Mouse (Mus musculus) hindbrain, postnatal 0 days (tissue): Measurements from ENCODE around the gene Grid2ip. TPM values are rescaled to one million over a fixed set of nuclear protein-coding genes. Genes with fewer than 3 reads are reported as not detected.

Experiments
- ATAC-seq: fragments of 200-750 bp; cut with Nextera tagmentation; 2 replicates; pipeline ENCODE4 v1.8.0; 2017; ENCODE audit warnings: mild to moderate bottlenecking, moderate TSS enrichment, moderate library complexity
- DNase-seq: peaks from one replicate; pipeline ENCODE4 v3.0.0-alpha.2; 2015; ENCODE audit warnings: low spot score
- H3K27ac ChIP-seq: fragments of 300-500 bp; sonication (generic); 2 replicates; pipeline ENCODE4 v1.5.1; 2014; ENCODE audit warnings: mild to moderate bottlenecking
- H3K27me3 ChIP-seq: fragments of 300-500 bp; sonication (generic); 2 replicates; pipeline ENCODE4 v1.6.1; 2014; ENCODE audit warnings: low read length, mixed read lengths; ENCODE audit not compliant: insufficient read depth
- H3K36me3 ChIP-seq: fragments of 300-500 bp; sonication (generic); 2 replicates; pipeline ENCODE4 v1.6.1; 2014; ENCODE audit warnings: low read length, mixed read lengths; ENCODE audit not compliant: insufficient read depth
- H3K4me1 ChIP-seq: fragments of 300-500 bp; sonication (generic); 2 replicates; pipeline ENCODE4 v1.6.1; 2014; ENCODE audit warnings: antibody characterized with exemption, low read length, mixed read lengths; ENCODE audit not compliant: insufficient read depth
- H3K4me2 ChIP-seq: fragments of 300-500 bp; sonication (generic); 2 replicates; pipeline ENCODE4 v1.6.1; 2014; ENCODE audit warnings: low read depth, mild to moderate bottlenecking, low read length, moderate library complexity, mixed read lengths
- H3K4me3 ChIP-seq: fragments of 300-500 bp; sonication (generic); 2 replicates; pipeline ENCODE4 v1.5.1; 2014; ENCODE audit warnings: low read length
- H3K9ac ChIP-seq: fragments of 300-500 bp; sonication (generic); replicated peaks from 2 replicates; pipeline ENCODE4 v1.6.1; 2014; ENCODE audit warnings: mild to moderate bottlenecking, low read length, moderate library complexity, mixed read lengths
- H3K9me3 ChIP-seq: fragments of 300-500 bp; sonication (generic); 2 replicates; pipeline ENCODE4 v1.6.1; 2016; ENCODE audit warnings: low read length, mixed read lengths
- CTCF ChIP-seq: IDR thresholded peaks from 2 replicates; pipeline ENCODE4 v1.5.1; 2016; ENCODE audit warnings: antibody characterized with exemption, control low read depth, low read depth
- WGBS: fragments of 180-500 bp; shearing (Covaris S2); extraction: QIAGEN DNeasy Blood & Tissue Kit; methylation state at CpG from one replicate; pipeline ENCODE4 v1.1.7; 2014; 5-methylcytosine and 5-hydroxymethylcytosine counted together
- polyA plus RNA-seq: library from polyadenylated mRNA; unstranded; fragments of >200 nt; fragmentation: Nextera tagmentation; extraction: Ambion mirVana; gene quantifications from 2 replicates; pipeline ENCODE4 v1.2.1, GENCODE M21; 2015
- total RNA-seq: library from RNA; depleted of rRNA; stranded (reverse); fragments of >200 nt; gene quantifications from 2 replicates; pipeline ENCODE4 v1.2.3, GENCODE M21; 2014; rRNA removed

Gene Grid2ip
- total RNA-seq (2.4 and 5.1 TPM in 2 replicates), polyA plus RNA-seq (1.2 and 2.3 TPM in 2 replicates)

GRCm38 (mm10) chr5:143356686-143357388 is at the start of gene Grid2ip:
TSS of gene Grid2ip (plus strand) at chr5:143357338.
- H3K36me3 ChIP-seq, result no peaks in the 10 kb centered on the region
- no peak within 1 kb of the TSS for H3K27ac ChIP-seq
- peak within 1 kb of the TSS; percentile 35; the same call in 1 of the 2 replicates for H3K9ac ChIP-seq
- no peak for TF ChIP-seq CTCF
- whole genome bisulfite sequencing, result 19% methylated on average over 16 of the region's 17 CpGs
- H3K27me3 ChIP-seq, result peaks cover 5% of the 10 kb centered on the region; the same call in 1 of the 2 replicates
- no peak for DNase-seq
- 0 out of 2 replicates have a peak, but pooled peaks cover 3% of the 10 kb centered on the region for H3K9me3 ChIP-seq
- H3K4me2 ChIP-seq, result peak within 1 kb of the TSS; percentile 51
- H3K4me3 ChIP-seq, result peak within 1 kb of the TSS; percentile 18; the same call in 1 of the 2 replicates
- H3K4me1 ChIP-seq, result 0 out of 2 replicates have a peak, but pooled peaks cover 4% of the 10 kb centered on the region
- ATAC-seq, result no peak

GRCm38 (mm10) chr5:143308825-143309224 is 48.3 kb upstream of the Grid2ip start:
- 0 out of 2 replicates have a peak, but pooled peaks cover 5% of the 10 kb centered on the region for H3K4me1 ChIP-seq
- 93% methylated on average over 5 of the region's 5 CpGs for WGBS
- no peak overlapping the region for H3K9ac ChIP-seq
- H3K9me3 ChIP-seq, result no peaks in the 10 kb centered on the region
- H3K4me3 ChIP-seq, result no peak overlapping the region
- ATAC-seq, result no peak
- TF ChIP-seq CTCF, result no peak
- H3K36me3 ChIP-seq, result peaks cover 51% of the 10 kb centered on the region
- no peak overlapping the region for H3K4me2 ChIP-seq
- no peak for DNase-seq
- H3K27ac ChIP-seq, result no peak overlapping the region
- H3K27me3 ChIP-seq, result no peaks in the 10 kb centered on the region

GRCm38 (mm10) chr5:143309916-143310315 is 47.2 kb upstream of the Grid2ip start:
- WGBS, result 98% methylated on average over 7 of the region's 7 CpGs
- Histone ChIP-seq H3K4me3 (no peak overlapping the region), H3K27me3 (no peaks in the 10 kb centered on the region), H3K9me3 (no peaks in the 10 kb centered on the region), H3K36me3 (peaks cover 51% of the 10 kb centered on the region), H3K27ac (no peak overlapping the region), H3K4me2 (no peak overlapping the region), H3K9ac (no peak overlapping the region), H3K4me1 (peaks cover 10% of the 10 kb centered on the region; the same call in 1 of the 2 replicates)
- TF ChIP-seq CTCF, result no peak
- DNase-seq (no peak), ATAC-seq (no peak)

- H3K27ac ChIP-seq, result no peak overlapping the region
- H3K9me3 ChIP-seq, result no peaks in the 10 kb centered on the region
- peaks cover 10% of the 10 kb centered on the region; the same call in 1 of the 2 replicates for H3K4me1 ChIP-seq
- ATAC-seq (no peak), DNase-seq (peak; percentile 87)
- H3K9ac ChIP-seq, result no peak overlapping the region
- no peak overlapping the region for H3K4me2 ChIP-seq
- no peaks in the 10 kb centered on the region for H3K27me3 ChIP-seq
- TF ChIP-seq CTCF, result peak; percentile 86
- peaks cover 48% of the 10 kb centered on the region for H3K36me3 ChIP-seq
- WGBS, result 61% methylated on average over 8 of the region's 8 CpGs
- no peak overlapping the region for H3K4me3 ChIP-seq
These were observed 45.3 kb upstream of the Grid2ip start for GRCm38 (mm10) chr5:143311886-143312285.

- Histone ChIP-seq H3K4me1 (peaks cover 10% of the 10 kb centered on the region; the same call in 1 of the 2 replicates), H3K27ac (peak overlapping the region; percentile 96), H3K27me3 (no peaks in the 10 kb centered on the region), H3K4me3 (peak overlapping the region; percentile 68), H3K9me3 (no peaks in the 10 kb centered on the region), H3K4me2 (peak overlapping the region; percentile 88), H3K9ac (peak overlapping the region; percentile 93), H3K36me3 (peaks cover 43% of the 10 kb centered on the region)
- WGBS, result 2% methylated on average over 16 of the region's 16 CpGs
- no peak for TF ChIP-seq CTCF
- ATAC-seq (peak; percentile 1), DNase-seq (peak; percentile 53)
These were observed 42.9 kb upstream of the Grid2ip start for GRCm38 (mm10) chr5:143314183-143314729.

- peak; percentile 94 for DNase-seq
- TF ChIP-seq CTCF, result peak; percentile 58
- Histone ChIP-seq H3K27ac (peak within 1 kb of the TSS; percentile 96), H3K4me1 (peaks cover 10% of the 10 kb centered on the region; the same call in 1 of the 2 replicates), H3K4me3 (peak within 1 kb of the TSS; percentile 68), H3K9me3 (no peaks in the 10 kb centered on the region), H3K36me3 (peaks cover 42% of the 10 kb centered on the region), H3K9ac (peak within 1 kb of the TSS; percentile 93), H3K27me3 (no peaks in the 10 kb centered on the region), H3K4me2 (peak within 1 kb of the TSS; percentile 88)
- ATAC-seq, result peak; percentile 82
- 1% methylated on average over 92 of the region's 101 CpGs for WGBS
These were observed 42.2 kb upstream of the Grid2ip start, which contains the start of gene E130309D02Rik for GRCm38 (mm10) chr5:143314730-143315513. TSS of gene E130309D02Rik (minus strand) at chr5:143315360.
